Mouse (Mus musculus) forebrain, embryonic 10.5 days (tissue): ENCODE data around the gene Xlr4c. TPM values are rescaled to one million over a fixed set of nuclear protein-coding genes. Genes with fewer than 3 reads are reported as not detected.
A peak's percentile ranks its signal among the peaks of the same experiment; 100 is the strongest.
"Not testable (repeated sequence)": the region's sequence is repeated elsewhere in the genome, so short reads cannot be mapped to it uniquely, and the experiment has no call there.

Experiments
- DNase-seq: peaks from one replicate; pipeline ENCODE4 v3.0.0-alpha.2; 2017; ENCODE audit warnings: low spot score; ENCODE audit errors: extremely low spot score
- H3K27ac ChIP-seq: fragments of 300-500 bp; sonication (generic); 2 replicates; pipeline ENCODE4 v1.5.1; 2016; ENCODE audit warnings: mild to moderate bottlenecking
- H3K27me3 ChIP-seq: fragments of 300-500 bp; sonication (generic); 2 replicates; pipeline ENCODE4 v1.6.1; 2016; ENCODE audit warnings: mild to moderate bottlenecking; ENCODE audit not compliant: poor library complexity, severe bottlenecking
- H3K36me3 ChIP-seq: fragments of 300-500 bp; sonication (generic); replicated peaks from 2 replicates; pipeline ENCODE4 v1.6.1; 2016; ENCODE audit warnings: mild to moderate bottlenecking, moderate library complexity
- H3K4me1 ChIP-seq: fragments of 300-500 bp; sonication (generic); 2 replicates; pipeline ENCODE4 v1.6.1; 2016
- H3K4me3 ChIP-seq: fragments of 300-500 bp; sonication (generic); 2 replicates; pipeline ENCODE4 v1.5.1; 2016; ENCODE audit warnings: mild to moderate bottlenecking, moderate library complexity
- H3K9me3 ChIP-seq: fragments of 300-500 bp; sonication (generic); 2 replicates; pipeline ENCODE4 v1.6.1; 2016; ENCODE audit warnings: mild to moderate bottlenecking, moderate library complexity
- WGBS: fragments of 180-500 bp; shearing (Covaris S2); methylation state at CpG from one replicate; pipeline ENCODE4 v1.1.7; 2016; 5-methylcytosine and 5-hydroxymethylcytosine counted together
- polyA plus RNA-seq: library from polyadenylated mRNA; unstranded; fragments of >200 nt; fragmentation: Nextera tagmentation; extraction: Ambion mirVana; gene quantifications from 2 replicates; pipeline ENCODE4 v1.2.1, GENCODE M21; 2016

Gene Xlr4c
- polyA plus RNA-seq = not detected in 2 replicates

DNA sequence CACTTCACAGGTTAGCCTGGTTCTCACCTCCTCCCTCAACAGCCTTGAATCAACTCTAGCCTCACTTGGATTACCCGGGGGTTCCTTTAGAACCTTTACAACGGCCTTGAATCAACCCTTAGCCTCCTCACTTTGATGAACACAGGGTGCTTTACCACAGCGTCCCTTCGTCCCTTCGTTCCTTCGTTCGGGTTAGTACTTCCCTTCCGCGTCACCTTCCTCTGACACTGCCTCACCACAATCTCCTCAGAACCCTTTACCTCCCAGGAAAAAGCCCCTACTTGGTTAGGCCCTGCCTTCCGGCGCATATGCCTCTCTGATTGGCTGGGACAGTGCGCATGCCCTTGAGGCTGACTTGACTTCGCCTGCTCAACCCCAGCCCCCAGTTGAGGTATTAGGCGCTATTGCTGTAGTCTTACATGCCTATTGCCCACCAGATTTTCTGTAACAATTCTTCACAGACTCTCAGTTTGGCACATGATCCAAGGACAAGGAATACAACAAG, at the start of gene Xlr4c:
Gene Xlr4c (minus strand): TSS at position 310 of the 505 bp plus-strand sequence.
- not testable (repeated sequence) for H3K4me3 ChIP-seq, H3K4me1 ChIP-seq, H3K27ac ChIP-seq, DNase-seq, H3K9me3 ChIP-seq, H3K27me3 ChIP-seq, H3K36me3 ChIP-seq
- WGBS = 88% methylated on average over 14 of the region's 14 CpGs

DNA sequence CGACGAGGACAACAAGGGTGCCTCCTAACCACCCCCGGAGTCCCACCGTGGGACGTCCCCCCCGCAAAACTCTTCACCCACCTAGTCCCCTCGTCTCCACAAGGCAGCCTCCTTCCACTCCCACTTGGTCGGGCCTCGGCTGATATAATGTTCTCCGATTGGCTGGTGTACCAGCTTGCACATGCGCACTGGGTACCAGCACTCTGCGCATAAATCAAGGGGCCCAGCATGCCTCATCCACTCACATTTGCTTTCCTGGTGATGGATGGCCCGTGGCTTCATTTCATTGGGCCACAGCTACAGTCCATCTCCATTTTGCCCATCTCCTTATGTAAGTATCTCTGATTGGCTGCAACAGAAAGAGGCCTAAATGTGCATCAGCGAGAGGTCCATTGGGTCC, 22.3 kb upstream of the Xlr4c start, which contains the start of gene Xlr3c:
Gene Xlr3c (minus strand): TSS at position 121 of the 400 bp plus-strand sequence.
- DNase-seq, H3K4me1 ChIP-seq, H3K27ac ChIP-seq, H3K4me3 ChIP-seq, H3K36me3 ChIP-seq, H3K9me3 ChIP-seq, H3K27me3 ChIP-seq: not testable (repeated sequence)
- WGBS = 92% methylated on average over 14 of the region's 14 CpGs

DNA sequence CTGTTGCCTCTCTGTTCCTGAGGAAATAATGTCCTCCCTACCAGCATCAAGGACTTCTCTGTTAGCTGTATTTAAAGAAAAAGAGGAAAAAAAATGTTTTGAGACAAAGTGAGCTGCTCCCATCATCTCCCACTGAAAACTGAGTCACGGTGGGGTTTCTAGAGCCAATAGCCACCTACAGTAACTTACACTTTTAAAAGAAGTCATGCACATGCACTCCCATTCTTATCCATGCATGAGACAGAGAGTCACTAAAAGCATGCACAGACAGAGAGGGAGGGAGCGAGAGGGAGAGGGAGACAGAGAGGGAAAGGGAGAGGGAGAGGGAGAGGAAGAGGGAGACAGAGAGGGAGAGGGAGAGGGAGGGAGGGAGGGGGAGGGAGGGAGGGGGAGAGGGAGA, 19.5 kb upstream of the Xlr4c start:
- H3K36me3 ChIP-seq, H3K9me3 ChIP-seq, H3K27me3 ChIP-seq, H3K27ac ChIP-seq, DNase-seq, H3K4me1 ChIP-seq, H3K4me3 ChIP-seq: not testable (repeated sequence)
- 94% methylated on average over 1 of the region's 2 CpGs for whole genome bisulfite sequencing

DNA sequence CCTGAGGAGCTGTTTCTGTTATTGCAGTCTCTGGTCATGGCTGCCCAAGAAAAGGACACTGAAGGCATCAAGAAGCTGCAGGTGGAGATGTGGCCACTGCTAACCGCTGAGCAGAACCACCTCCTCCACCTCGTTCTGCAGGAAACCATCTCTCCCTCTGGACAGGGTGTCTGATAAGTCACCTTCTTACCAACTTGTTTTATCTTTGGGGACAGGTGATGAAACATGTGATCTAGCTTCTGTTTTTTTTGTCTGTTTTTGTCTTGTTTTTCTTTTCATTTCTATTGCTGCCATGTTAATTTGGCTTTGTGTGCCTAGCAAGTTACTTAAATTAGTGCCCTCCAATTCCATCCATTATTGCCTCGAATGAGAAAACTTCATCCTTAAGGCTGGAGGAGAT, 13.6 kb downstream of the Xlr4c start:
- peak overlapping the region; percentile 89; the same call in 1 of the 2 replicates for H3K27ac ChIP-seq
- no peaks in the 10 kb centered on the region for H3K36me3 ChIP-seq
- 54% methylated on average over 3 of the region's 3 CpGs for WGBS
- H3K9me3 ChIP-seq = peaks cover 2% of the 10 kb centered on the region; the same call in 1 of the 2 replicates
- H3K4me3 ChIP-seq = peak overlapping the region; percentile 68
- no peak for DNase-seq
- peaks cover 13% of the 10 kb centered on the region for H3K4me1 ChIP-seq
- H3K27me3 ChIP-seq = peaks cover 16% of the 10 kb centered on the region

DNA sequence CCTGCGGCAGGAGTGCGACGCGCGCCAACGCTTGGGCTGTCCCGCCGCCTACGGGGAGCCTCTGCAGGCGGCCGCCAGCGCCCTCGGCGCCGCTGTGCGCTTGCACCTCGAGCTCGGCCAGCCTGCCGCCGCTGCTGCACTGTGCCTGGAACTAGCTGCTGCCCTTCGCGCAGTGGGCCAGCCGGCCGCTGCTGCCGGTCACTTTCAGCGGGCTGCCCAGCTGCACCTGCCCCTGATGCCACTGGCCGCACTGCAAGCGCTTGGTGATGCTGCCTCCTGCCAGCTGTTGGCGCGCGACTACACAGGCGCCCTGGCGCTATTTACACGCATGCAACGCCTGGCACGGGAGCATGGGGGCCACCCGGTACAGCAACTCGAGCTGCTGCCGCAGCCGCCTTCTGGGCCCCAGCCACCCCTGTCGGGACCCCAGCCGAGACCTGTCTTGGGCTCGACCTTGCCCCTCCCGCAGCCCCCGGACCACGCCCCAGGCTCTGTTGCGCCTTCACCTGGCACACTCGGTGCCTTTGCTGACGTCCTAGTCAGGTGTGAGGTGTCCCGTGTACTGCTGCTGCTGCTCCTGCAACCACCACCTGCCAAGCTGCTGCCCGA, 14.2 kb downstream of the Xlr4c start:
- H3K27ac ChIP-seq = peak overlapping the region; percentile 89
- H3K36me3 ChIP-seq = no peaks in the 10 kb centered on the region
- peaks cover 16% of the 10 kb centered on the region for H3K27me3 ChIP-seq
- 15% methylated on average over 50 of the region's 51 CpGs for WGBS
- peak; percentile 34 for DNase-seq
- peak overlapping the region; percentile 68 for H3K4me3 ChIP-seq
- H3K4me1 ChIP-seq = peaks cover 13% of the 10 kb centered on the region
- peaks cover 2% of the 10 kb centered on the region; the same call in 1 of the 2 replicates for H3K9me3 ChIP-seq

DNA sequence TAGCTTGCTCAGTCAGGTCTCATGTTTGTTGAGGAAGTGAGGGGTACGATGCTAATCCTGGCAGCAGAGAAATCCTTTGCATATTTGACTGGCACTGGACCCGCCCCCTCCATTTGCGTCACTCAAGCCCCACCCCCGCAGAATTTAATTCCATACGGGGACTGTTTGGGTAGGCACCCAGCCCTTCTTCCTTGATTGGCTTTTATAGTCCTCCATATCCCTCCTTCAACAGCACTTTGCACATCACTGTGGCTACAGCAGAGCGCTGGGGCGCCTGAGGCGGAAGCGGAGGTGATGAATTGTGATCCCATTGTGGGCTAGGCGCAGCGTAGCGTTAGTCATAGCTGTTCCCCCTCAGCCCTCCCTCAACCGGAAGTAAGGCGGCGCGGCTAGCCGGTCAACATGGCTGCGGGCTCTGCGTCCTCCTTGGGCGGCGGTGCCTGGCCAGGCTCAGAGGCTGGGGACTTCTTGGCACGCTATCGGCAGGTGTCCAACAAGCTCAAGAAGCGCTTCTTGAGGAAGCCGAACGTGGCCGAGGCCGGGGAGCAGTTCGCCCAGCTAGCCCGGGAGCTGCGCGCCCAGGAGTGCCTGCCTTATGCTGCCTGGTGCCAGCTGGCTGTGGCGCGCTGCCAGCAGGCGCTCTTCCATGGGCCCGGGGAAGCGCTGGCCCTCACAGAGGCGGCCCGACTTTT, 14.9 kb downstream of the Xlr4c start, which contains the start of gene F8a:
Gene F8a (plus strand): TSS at position 378 of the 692 bp plus-strand sequence.
- 18% methylated on average over 39 of the region's 39 CpGs for WGBS
- peak within 1 kb of the TSS; percentile 68 for H3K4me3 ChIP-seq

DNA sequence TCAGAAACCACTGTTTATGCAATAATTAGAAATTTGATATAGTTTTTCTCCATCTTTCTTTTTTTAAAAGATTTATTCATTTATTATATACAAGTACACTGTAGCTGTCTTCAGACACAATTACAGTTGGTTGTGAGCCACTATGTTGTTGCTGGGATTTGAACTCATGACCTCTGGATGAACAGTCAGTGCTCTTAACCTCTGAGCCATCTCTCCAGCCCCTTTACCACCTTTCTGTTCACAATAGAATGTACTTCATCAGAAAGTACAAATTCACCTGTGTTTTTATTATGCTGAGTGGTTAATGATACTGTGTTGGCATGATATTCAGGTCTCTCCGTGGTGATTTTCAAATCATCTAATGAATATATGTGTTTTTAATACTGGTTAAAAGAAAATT, 17.6 kb downstream of the Xlr4c start:
- Histone ChIP-seq H3K27me3 (peaks cover 16% of the 10 kb centered on the region), H3K36me3 (no peaks in the 10 kb centered on the region), H3K27ac (no peak overlapping the region), H3K4me1 (peaks cover 13% of the 10 kb centered on the region), H3K4me3 (no peak overlapping the region), H3K9me3 (peaks cover 2% of the 10 kb centered on the region; the same call in 1 of the 2 replicates)
- no peak for DNase-seq
- WGBS = 53% methylated on average over 1 of the region's 1 CpGs

More for the DNA sequence above, 14.9 kb downstream of the Xlr4c start, which contains the start of gene F8a:
- peaks cover 16% of the 10 kb centered on the region for H3K27me3 ChIP-seq
- no peaks in the 10 kb centered on the region for H3K36me3 ChIP-seq
- peaks cover 2% of the 10 kb centered on the region; the same call in 1 of the 2 replicates for H3K9me3 ChIP-seq
- peak; percentile 75 for DNase-seq
- peak within 1 kb of the TSS; percentile 89 for H3K27ac ChIP-seq
- H3K4me1 ChIP-seq = peaks cover 13% of the 10 kb centered on the region

DNA sequence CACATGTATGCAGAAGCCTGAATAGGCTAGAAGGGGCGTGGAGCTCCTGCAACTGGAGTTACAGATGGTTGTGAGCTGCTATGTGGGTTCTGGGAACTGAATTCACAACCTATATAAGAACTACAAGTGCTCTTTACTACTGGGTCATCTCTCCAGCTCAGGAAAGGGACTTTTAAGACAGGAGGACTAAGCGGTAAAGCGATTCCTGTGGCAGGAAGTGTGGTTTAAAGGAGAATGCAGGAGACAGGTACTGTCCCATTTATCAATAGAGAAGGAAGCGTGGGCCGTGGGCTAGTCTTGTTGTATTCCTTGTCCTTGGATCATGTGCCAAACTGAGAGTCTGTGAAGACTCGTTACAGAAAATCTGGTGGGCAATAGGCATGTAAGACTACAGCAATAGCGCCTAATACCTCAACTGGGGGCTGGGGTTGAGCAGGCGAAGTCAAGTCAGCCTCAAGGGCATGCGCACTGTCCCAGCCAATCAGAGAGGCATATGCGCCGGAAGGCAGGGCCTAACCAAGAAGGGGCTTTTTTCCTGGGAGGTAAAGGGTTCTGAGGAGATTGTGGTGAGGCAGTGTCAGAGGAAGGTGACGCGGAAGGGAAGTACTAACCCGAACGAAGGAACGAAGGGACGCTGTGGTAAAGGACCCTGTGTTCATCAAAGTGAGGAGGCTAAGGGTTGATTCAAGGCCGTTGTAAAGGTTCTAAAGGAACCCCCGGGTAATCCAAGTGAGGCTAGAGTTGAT, 28.9 kb downstream of the Xlr4c start, which contains the start of gene Xlr4b:
Gene Xlr4b (plus strand): TSS at position 515 of the 746 bp plus-strand sequence.
- not testable (repeated sequence) for DNase-seq, H3K9me3 ChIP-seq, H3K4me3 ChIP-seq, H3K27me3 ChIP-seq, H3K36me3 ChIP-seq, H3K27ac ChIP-seq, H3K4me1 ChIP-seq
- 79% methylated on average over 18 of the region's 19 CpGs for WGBS

DNA sequence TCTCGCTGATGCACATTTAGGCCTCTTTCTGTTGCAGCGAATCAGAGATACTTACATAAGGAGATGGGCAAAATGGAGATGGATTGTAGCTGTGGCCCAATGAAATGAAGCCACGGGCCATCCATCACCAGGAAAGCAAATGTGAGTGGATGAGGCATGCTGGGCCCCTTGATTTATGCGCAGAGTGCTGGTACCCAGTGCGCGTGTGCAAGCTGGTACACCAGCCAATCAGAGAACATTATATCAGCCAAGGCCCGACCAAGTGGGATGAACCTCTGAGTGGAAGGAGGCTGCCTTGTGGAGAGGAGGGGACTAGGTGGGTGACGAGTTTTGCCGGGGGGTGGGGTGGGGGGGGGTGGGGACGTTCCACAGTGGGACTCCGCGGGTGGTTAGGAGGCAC, 51.0 kb downstream of the Xlr4c start, which contains the start of gene Xlr3b:
Gene Xlr3b (plus strand): TSS at position 274 of the 400 bp plus-strand sequence.
- not testable (repeated sequence) for H3K4me1 ChIP-seq, DNase-seq, H3K27ac ChIP-seq, H3K36me3 ChIP-seq, H3K9me3 ChIP-seq, H3K4me3 ChIP-seq, H3K27me3 ChIP-seq
- WGBS = 76% methylated on average over 12 of the region's 12 CpGs

Other genes starting within 250 kb of the Xlr4c start
- 0.10 and 0.16 TPM in 2 replicates for gene Pnma5, start 206.0 kb downstream of the Xlr4c start, polyA plus RNA-seq
- gene Pnma3, start 178.3 kb downstream of the Xlr4c start, polyA plus RNA-seq = 0.21 and 0.29 TPM in 2 replicates
- 0.46 and 0.61 TPM in 2 replicates for gene Xlr4a, start 160.7 kb downstream of the Xlr4c start, polyA plus RNA-seq
- gene Xlr3a, start 146.0 kb downstream of the Xlr4c start, polyA plus RNA-seq = 1.8 and 3.0 TPM in 2 replicates
- gene Gm14685, start 126.1 kb downstream of the Xlr4c start, polyA plus RNA-seq = 0.05 TPM in 1 of 2 replicates, not detected in the other
- gene Xlr5b, start 94.3 kb downstream of the Xlr4c start, polyA plus RNA-seq = not detected in 2 replicates
- not detected in 2 replicates for gene DXBay18, start 93.7 kb downstream of the Xlr4c start, polyA plus RNA-seq
- gene Spin2d, start 66.1 kb downstream of the Xlr4c start, polyA plus RNA-seq = not detected in 2 replicates
- 8.7 and 9.1 TPM in 2 replicates for gene Xlr3b, start 50.9 kb downstream of the Xlr4c start, polyA plus RNA-seq
- gene Xlr4b, start 28.8 kb downstream of the Xlr4c start, polyA plus RNA-seq = 0.37 and 0.52 TPM in 2 replicates
- 10.9 TPM in 2 replicates for gene F8a, start 14.8 kb downstream of the Xlr4c start, polyA plus RNA-seq
- gene Xlr3c, start 22.3 kb upstream of the Xlr4c start, polyA plus RNA-seq = not detected in 2 replicates
- gene Xlr5a, start 49.8 kb upstream of the Xlr4c start, polyA plus RNA-seq = not detected in 2 replicates
- gene Xlr5c, start 49.8 kb upstream of the Xlr4c start, polyA plus RNA-seq = not detected in 2 replicates
- gene Gm45015, start 93.7 kb upstream of the Xlr4c start, polyA plus RNA-seq = not detected in 2 replicates
- 16.7 and 17.7 TPM in 2 replicates for gene Zfp275, start 99.5 kb upstream of the Xlr4c start, polyA plus RNA-seq
- not detected in 2 replicates for gene Gm18336, start 155.6 kb upstream of the Xlr4c start, polyA plus RNA-seq
- 0.17 and 0.19 TPM in 2 replicates for gene Zfp92, start 168.0 kb upstream of the Xlr4c start, polyA plus RNA-seq
- gene Trex2, start 192.2 kb upstream of the Xlr4c start, polyA plus RNA-seq = not detected in 2 replicates
- 87.8 and 88.7 TPM in 2 replicates for gene Haus7, start 215.9 kb upstream of the Xlr4c start, polyA plus RNA-seq
- 10.3 and 12.3 TPM in 2 replicates for gene Bgn, start 240.5 kb upstream of the Xlr4c start, polyA plus RNA-seq